Mouse (Mus musculus) ES-Bruce4 (cell line): ENCODE data around the gene Defa23. TPM values are rescaled to one million over a fixed set of nuclear protein-coding genes. Genes with fewer than 3 reads are reported as not detected.
"Not testable (repeated sequence)": the region's sequence is repeated elsewhere in the genome, so short reads cannot be mapped to it uniquely, and the experiment has no call there.

ENCODE experiments used
- H3K27ac ChIP-seq: 2 replicates; pipeline ENCODE4 v1.5.1; 2012; ENCODE audit warnings: low read length, inconsistent platforms; ENCODE audit not compliant: insufficient read depth
- H3K27me3 ChIP-seq: 2 replicates; pipeline ENCODE4 v1.6.1; 2012; ENCODE audit warnings: mild to moderate bottlenecking, low read length, inconsistent platforms; ENCODE audit not compliant: control insufficient read depth, poor library complexity, insufficient read depth, severe bottlenecking
- H3K36me3 ChIP-seq: 2 replicates; pipeline ENCODE4 v1.6.1; 2012; ENCODE audit warnings: inconsistent platforms, mild to moderate bottlenecking, low read length, moderate library complexity; ENCODE audit not compliant: control insufficient read depth, poor library complexity, insufficient read depth, severe bottlenecking
- H3K4me1 ChIP-seq: one replicate; pipeline ENCODE4 v1.8.1; 2011; ENCODE audit warnings: low read length; ENCODE audit not compliant: control insufficient read depth, insufficient read depth
- H3K4me3 ChIP-seq: 2 replicates; pipeline ENCODE4 v1.5.1; 2011; ENCODE audit warnings: low read depth, mild to moderate bottlenecking, low read length
- H3K9ac ChIP-seq: 2 replicates; pipeline ENCODE4 v1.6.1; 2012; ENCODE audit warnings: low read depth, mild to moderate bottlenecking, inconsistent platforms; ENCODE audit not compliant: poor library complexity, severe bottlenecking
- H3K9me3 ChIP-seq: replicated peaks from 2 replicates; pipeline ENCODE4 v1.6.1; 2012; ENCODE audit warnings: mild to moderate bottlenecking, low read length, inconsistent platforms; ENCODE audit not compliant: control insufficient read depth, poor library complexity, insufficient read depth, severe bottlenecking
- CTCF ChIP-seq: IDR thresholded peaks from one replicate; pipeline ENCODE4 v1.8.1; 2011; ENCODE audit warnings: low read depth, low read length
- EP300 ChIP-seq: IDR thresholded peaks from 2 replicates; pipeline ENCODE4 v1.6.1; 2011; ENCODE audit warnings: low read depth, low read length; ENCODE audit not compliant: insufficient read depth
- POLR2A ChIP-seq: IDR thresholded peaks from one replicate; pipeline ENCODE4 v1.8.1; 2011; ENCODE audit warnings: low read length; ENCODE audit not compliant: insufficient read depth
- polyA plus RNA-seq: library from polyadenylated mRNA; stranded (reverse); fragments of >200 nt; gene quantifications from 2 replicates; pipeline ENCODE4 v1.2.4, GENCODE M21; 2011; ENCODE audit warnings: low read depth; ENCODE audit not compliant: missing spikeins, insufficient read depth, insufficient read length

Defa23 gene
- polyA plus RNA-seq, 1 experiment, result not detected

DNA sequence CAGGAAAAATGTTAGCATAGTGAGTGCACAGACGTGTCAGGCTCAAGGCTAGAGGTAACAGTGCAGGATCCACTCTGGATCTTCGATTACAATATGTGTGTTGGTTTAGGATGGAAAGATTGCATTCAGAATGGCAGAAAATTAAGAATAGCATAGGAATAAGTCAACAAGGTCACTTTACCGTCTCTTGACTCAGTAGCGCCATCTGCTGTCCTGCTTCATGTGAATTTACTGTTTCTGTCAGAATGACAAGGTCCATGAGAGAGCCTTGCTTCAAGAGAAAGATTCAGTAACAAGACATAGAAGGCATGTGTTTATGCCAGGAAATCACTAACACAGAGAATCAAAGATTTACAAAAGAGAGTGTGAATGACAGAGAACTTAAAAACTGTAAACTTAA lies 38.3 kb downstream of the Defa23 start:
- no peak overlapping the region for H3K27ac ChIP-seq
- H3K36me3 ChIP-seq, result no peaks in the 10 kb centered on the region
- H3K9ac ChIP-seq, result no peak overlapping the region
- no peaks in the 10 kb centered on the region for H3K4me1 ChIP-seq
- H3K4me3 ChIP-seq, result no peak overlapping the region
- no peaks in the 10 kb centered on the region for H3K27me3 ChIP-seq
- TF ChIP-seq EP300 (no peak), POLR2A (no peak), CTCF (no peak)
- no peaks in the 10 kb centered on the region for H3K9me3 ChIP-seq

DNA sequence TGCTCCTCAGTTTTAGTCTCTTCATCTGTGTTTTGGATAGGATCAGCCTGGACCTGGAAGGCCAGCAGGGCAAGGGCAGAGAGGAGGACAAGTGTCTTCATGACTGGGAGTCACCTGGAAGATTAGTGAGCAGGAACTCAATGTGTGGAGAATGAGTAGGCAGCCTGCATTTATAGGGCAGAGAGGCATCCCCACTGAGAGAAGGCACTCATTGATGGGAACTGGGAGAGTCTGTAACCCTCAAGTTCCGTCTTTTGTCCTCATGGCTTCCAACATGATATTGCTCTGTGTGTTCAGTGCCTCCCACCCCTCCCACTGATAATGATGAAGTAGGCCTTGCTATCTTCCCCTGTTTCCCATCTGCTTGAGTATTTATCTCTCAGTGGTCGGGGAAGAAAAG lies 41.1 kb downstream of the Defa23 start, which contains the start of gene Gm14851:
TSS of gene Gm14851 (minus strand) at position 101 of the 400 bp plus-strand sequence.
- not testable (repeated sequence) for H3K36me3 ChIP-seq, H3K27ac ChIP-seq, H3K9ac ChIP-seq, H3K9me3 ChIP-seq, H3K4me3 ChIP-seq, H3K27me3 ChIP-seq, H3K4me1 ChIP-seq

Other genes with a start within 250 kb of the Defa23 start
- not detected in 2 replicates for gene Defb33, start 162.4 kb upstream of the Defa23 start, polyA plus RNA-seq
- not detected in 2 replicates for gene Gm15056, start 152.4 kb upstream of the Defa23 start, polyA plus RNA-seq
- not detected in 2 replicates for gene Gm6040, start 133.0 kb upstream of the Defa23 start, polyA plus RNA-seq
- gene AY761185, start 110.3 kb upstream of the Defa23 start, polyA plus RNA-seq, result not detected in 2 replicates
- not detected in 2 replicates for gene Defa21, start 29.5 kb upstream of the Defa23 start, polyA plus RNA-seq
- not detected in 2 replicates for gene Defa35, start 10.0 kb downstream of the Defa23 start, polyA plus RNA-seq
- not detected in 2 replicates for gene Defa25, start 29.4 kb downstream of the Defa23 start, polyA plus RNA-seq
- not detected in 2 replicates for gene Gm14851, start 41.0 kb downstream of the Defa23 start, polyA plus RNA-seq
- gene Defa30, start 79.6 kb downstream of the Defa23 start, polyA plus RNA-seq, result not detected in 2 replicates
- gene Defa22, start 107.2 kb downstream of the Defa23 start, polyA plus RNA-seq, result not detected in 2 replicates
- gene Defa31, start 136.6 kb downstream of the Defa23 start, polyA plus RNA-seq, result not detected in 2 replicates
- not detected in 2 replicates for gene Gm15293, start 146.5 kb downstream of the Defa23 start, polyA plus RNA-seq
- not detected in 2 replicates for gene Gm15292, start 194.7 kb downstream of the Defa23 start, polyA plus RNA-seq